Mouse (Mus musculus): ENCODE results near the gene Fry. TPM values are rescaled to one million over a fixed set of nuclear protein-coding genes. Genes with fewer than 3 reads are reported as not detected.

The Fry gene
- polyA plus RNA-seq (2016; fragmentation: Nextera tagmentation; extraction: Ambion mirVana): 10.2 and 12.7 TPM in 2 replicates

GRCm38 (mm10) chr5:150118455-150119241 is at the start of gene Fry:
Fry (plus strand) TSS chr5:150118645.
- ATAC-seq (ENCODE audit: insufficient number of reproducible peaks, insufficient read depth, low FRiP score, low TSS enrichment): peak; percentile 95
- under 1% methylated on average over 62 of the region's 68 CpGs for WGBS
- H3K9ac ChIP-seq: peak within 1 kb of the TSS; percentile 45
- H3K27me3 ChIP-seq: peaks cover 6% of the 10 kb centered on the region
- no peaks in the 10 kb centered on the region for H3K36me3 ChIP-seq
- H3K27ac ChIP-seq: no peak within 1 kb of the TSS
- peaks cover 4% of the 10 kb centered on the region; the same call in 1 of the 2 replicates for H3K9me3 ChIP-seq
- peaks cover 11% of the 10 kb centered on the region for H3K4me1 ChIP-seq
- peak within 1 kb of the TSS; percentile 83 for H3K4me2 ChIP-seq (replicated peaks)
- peak within 1 kb of the TSS; percentile 69 for H3K4me3 ChIP-seq

- H3K4me2 ChIP-seq (replicated peaks): no peak overlapping the region
These were observed 48.4 kb upstream of the Fry start for GRCm38 (mm10) chr5:150070086-150070485.

GRCm38 (mm10) chr5:150071738-150072137 is 46.7 kb upstream of the Fry start:
- Histone ChIP-seq H3K27ac (no peak overlapping the region), H3K9me3 (no peaks in the 10 kb centered on the region), H3K4me3 (no peak overlapping the region), H3K4me1 (no peaks in the 10 kb centered on the region), H3K4me2 (replicated peaks) (no peak overlapping the region), H3K36me3 (no peaks in the 10 kb centered on the region), H3K9ac (no peak overlapping the region), H3K27me3 (no peaks in the 10 kb centered on the region)
- ATAC-seq (ENCODE audit: insufficient number of reproducible peaks, insufficient read depth, low FRiP score, low TSS enrichment): no peak

More at GRCm38 (mm10) chr5:150070086-150070485, 48.4 kb upstream of the Fry start:
- no peak overlapping the region for H3K9ac ChIP-seq
- H3K4me1 ChIP-seq: no peaks in the 10 kb centered on the region
- no peaks in the 10 kb centered on the region for H3K9me3 ChIP-seq
- no peak for ATAC-seq (ENCODE audit: insufficient number of reproducible peaks, insufficient read depth, low FRiP score, low TSS enrichment)
- no peak overlapping the region for H3K4me3 ChIP-seq
- WGBS: 22% methylated on average over 10 of the region's 10 CpGs
- no peaks in the 10 kb centered on the region for H3K27me3 ChIP-seq
- no peak overlapping the region for H3K27ac ChIP-seq
- H3K36me3 ChIP-seq: no peaks in the 10 kb centered on the region

- Histone ChIP-seq H3K4me1 (peaks cover 5% of the 10 kb centered on the region), H3K9ac (no peak overlapping the region), H3K4me2 (replicated peaks) (peak overlapping the region; percentile 25), H3K27me3 (no peaks in the 10 kb centered on the region), H3K27ac (no peak overlapping the region), H3K9me3 (no peaks in the 10 kb centered on the region), H3K4me3 (no peak overlapping the region), H3K36me3 (no peaks in the 10 kb centered on the region)
- ATAC-seq (ENCODE audit: insufficient number of reproducible peaks, insufficient read depth, low FRiP score, low TSS enrichment): 0 out of 2 replicates have a peak, but pooled peaks have one; percentile 79
- 23% methylated on average over 12 of the region's 12 CpGs for WGBS
These were observed 38.3 kb upstream of the Fry start for GRCm38 (mm10) chr5:150079866-150080797.

- no peak for ATAC-seq (ENCODE audit: insufficient number of reproducible peaks, insufficient read depth, low FRiP score, low TSS enrichment)
- no peak overlapping the region for H3K4me3 ChIP-seq
- H3K36me3 ChIP-seq: no peaks in the 10 kb centered on the region
- no peaks in the 10 kb centered on the region for H3K9me3 ChIP-seq
- no peak overlapping the region for H3K4me2 ChIP-seq (replicated peaks)
- peaks cover 5% of the 10 kb centered on the region for H3K4me1 ChIP-seq
- no peak overlapping the region for H3K27ac ChIP-seq
- H3K27me3 ChIP-seq: no peaks in the 10 kb centered on the region
- no peak overlapping the region for H3K9ac ChIP-seq
- 88% methylated on average over 14 of the region's 14 CpGs for WGBS
These were observed 35.7 kb upstream of the Fry start for GRCm38 (mm10) chr5:150082696-150083095.

GRCm38 (mm10) chr5:150083190-150083589 is 35.3 kb upstream of the Fry start:
- H3K9ac ChIP-seq: no peak overlapping the region
- no peak overlapping the region for H3K4me2 ChIP-seq (replicated peaks)
- H3K4me3 ChIP-seq: no peak overlapping the region
- no peak for ATAC-seq (ENCODE audit: insufficient number of reproducible peaks, insufficient read depth, low FRiP score, low TSS enrichment)
- H3K27me3 ChIP-seq: no peaks in the 10 kb centered on the region
- H3K27ac ChIP-seq: no peak overlapping the region
- 59% methylated on average over 5 of the region's 5 CpGs for WGBS
- no peaks in the 10 kb centered on the region for H3K9me3 ChIP-seq
- no peaks in the 10 kb centered on the region for H3K36me3 ChIP-seq
- peaks cover 5% of the 10 kb centered on the region for H3K4me1 ChIP-seq

- H3K9me3 ChIP-seq: no peaks in the 10 kb centered on the region
- no peak overlapping the region for H3K27ac ChIP-seq
- H3K9ac ChIP-seq: no peak overlapping the region
- no peak for ATAC-seq (ENCODE audit: insufficient number of reproducible peaks, insufficient read depth, low FRiP score, low TSS enrichment)
- H3K27me3 ChIP-seq: no peaks in the 10 kb centered on the region
- H3K4me2 ChIP-seq (replicated peaks): peak overlapping the region; percentile 21; the same call in 1 of the 2 replicates
- WGBS: 5% methylated on average over 6 of the region's 6 CpGs
- no peaks in the 10 kb centered on the region for H3K4me1 ChIP-seq
- no peak overlapping the region for H3K4me3 ChIP-seq
- H3K36me3 ChIP-seq: no peaks in the 10 kb centered on the region
These were observed 20.8 kb upstream of the Fry start for GRCm38 (mm10) chr5:150097620-150098019.

GRCm38 (mm10) chr5:150098754-150099153 is 19.7 kb upstream of the Fry start:
- H3K4me1 ChIP-seq: no peaks in the 10 kb centered on the region
- WGBS: 93% methylated on average over 12 of the region's 12 CpGs
- no peaks in the 10 kb centered on the region for H3K9me3 ChIP-seq
- no peak overlapping the region for H3K4me3 ChIP-seq
- H3K27ac ChIP-seq: no peak overlapping the region
- no peak overlapping the region for H3K4me2 ChIP-seq (replicated peaks)
- no peak for ATAC-seq (ENCODE audit: insufficient number of reproducible peaks, insufficient read depth, low FRiP score, low TSS enrichment)
- H3K9ac ChIP-seq: no peak overlapping the region; the same call in 1 of the 2 replicates
- H3K27me3 ChIP-seq: no peaks in the 10 kb centered on the region
- no peaks in the 10 kb centered on the region for H3K36me3 ChIP-seq

- no peaks in the 10 kb centered on the region for H3K9me3 ChIP-seq
- 90% methylated on average over 11 of the region's 11 CpGs for WGBS
- H3K9ac ChIP-seq: no peak overlapping the region
- H3K4me1 ChIP-seq: no peaks in the 10 kb centered on the region
- no peaks in the 10 kb centered on the region for H3K27me3 ChIP-seq
- no peaks in the 10 kb centered on the region for H3K36me3 ChIP-seq
- no peak for ATAC-seq (ENCODE audit: insufficient number of reproducible peaks, insufficient read depth, low FRiP score, low TSS enrichment)
- no peak overlapping the region for H3K27ac ChIP-seq
- H3K4me2 ChIP-seq (replicated peaks): no peak overlapping the region
- H3K4me3 ChIP-seq: no peak overlapping the region
These were observed 16.7 kb upstream of the Fry start for GRCm38 (mm10) chr5:150101789-150102188.

GRCm38 (mm10) chr5:150106358-150106757 is 12.1 kb upstream of the Fry start:
- H3K9me3 ChIP-seq: no peaks in the 10 kb centered on the region
- H3K9ac ChIP-seq: no peak overlapping the region
- no peaks in the 10 kb centered on the region for H3K36me3 ChIP-seq
- WGBS: 89% methylated on average over 7 of the region's 7 CpGs
- H3K4me1 ChIP-seq: no peaks in the 10 kb centered on the region
- no peak for ATAC-seq (ENCODE audit: insufficient number of reproducible peaks, insufficient read depth, low FRiP score, low TSS enrichment)
- no peak overlapping the region for H3K27ac ChIP-seq
- no peak overlapping the region for H3K4me3 ChIP-seq
- no peaks in the 10 kb centered on the region for H3K27me3 ChIP-seq
- no peak overlapping the region for H3K4me2 ChIP-seq (replicated peaks)

GRCm38 (mm10) chr5:150111236-150111635 is 7.2 kb upstream of the Fry start:
- H3K4me3 ChIP-seq: no peak overlapping the region
- no peaks in the 10 kb centered on the region for H3K27me3 ChIP-seq
- no peak overlapping the region for H3K27ac ChIP-seq
- H3K9me3 ChIP-seq: no peaks in the 10 kb centered on the region
- H3K36me3 ChIP-seq: no peaks in the 10 kb centered on the region
- H3K4me2 ChIP-seq (replicated peaks): no peak overlapping the region
- H3K4me1 ChIP-seq: peaks cover 11% of the 10 kb centered on the region
- 48% methylated on average over 8 of the region's 8 CpGs for WGBS
- no peak for ATAC-seq (ENCODE audit: insufficient number of reproducible peaks, insufficient read depth, low FRiP score, low TSS enrichment)
- no peak overlapping the region for H3K9ac ChIP-seq
